In genomic region chr7:141902791-141903190, GRCm38 (mm10) we compare ENCODE assay signal across 8 mouse cellular contexts. TPM values are rescaled to one million over a fixed set of nuclear protein-coding genes. Genes with fewer than 3 reads are reported as not detected.
A peak's percentile ranks its signal among the peaks of the same experiment; 100 is the strongest.
DNase-seq lines count a peak whose midpoint lies in the region; ATAC-seq and TF ChIP-seq lines count a peak whose summit lies in the region.

No protein-coding gene starts in this region.

- TF ChIP-seq POLR2A in kidney, adult 2 months (IDR thresholded peaks at IDR 0.05; ENCODE audit: low read depth, low read length), result no peak

- WGBS in kidney, adult 2 months, result 62% methylated on average over 4 of the region's 4 CpGs
- 66% methylated on average over 4 of the region's 4 CpGs for WGBS in forebrain, embryonic 13.5 days
- 69% methylated on average over 4 of the region's 4 CpGs for WGBS in limb, embryonic 13.5 days
- 71% methylated on average over 4 of the region's 4 CpGs for WGBS in stomach, embryonic 14.5 days

- peak overlapping the region; percentile 78 for H3K4me3 ChIP-seq in kidney, adult 2 months (ENCODE audit: insufficient read depth, low read depth, low read length)
- peak overlapping the region; percentile 89 for H3K4me3 ChIP-seq in forebrain, embryonic 13.5 days
- H3K4me3 ChIP-seq in limb, embryonic 13.5 days, result peak overlapping the region; percentile 87
- H3K4me3 ChIP-seq in stomach, embryonic 14.5 days (ENCODE audit: low read depth, low read length), result peak overlapping the region; percentile 74

- no peak for ATAC-seq in forebrain, embryonic 13.5 days
- no peak for ATAC-seq in limb, embryonic 13.5 days (ENCODE audit: low FRiP score, low read depth)
- ATAC-seq in stomach, embryonic 14.5 days (ENCODE audit: insufficient number of reproducible peaks, insufficient read depth, low FRiP score, low read depth), result no peak

- H3K4me2 ChIP-seq in forebrain, embryonic 13.5 days, result peak overlapping the region; percentile 65
- peak overlapping the region; percentile 63 for H3K4me2 ChIP-seq in limb, embryonic 13.5 days (replicated peaks)
- peak overlapping the region; percentile 68 for H3K4me2 ChIP-seq in stomach, embryonic 14.5 days (replicated peaks; ENCODE audit: low read depth, low read length)

- no peak for TF ChIP-seq CTCF in kidney, adult 2 months (conservative IDR thresholded peaks at IDR 0.05; ENCODE audit: insufficient read depth, insufficient read length, low read depth, low read length)

- no peak for DNase-seq in kidney, adult 2 months
- no peak for DNase-seq in kidney, postnatal 25 days
- DNase-seq in ES-CJ7 (ENCODE audit: low read depth, low spot score), result peak; percentile 4
- DNase-seq in retina, embryonic 14.5 days (ENCODE audit: low spot score), result no peak
- no peak for DNase-seq in thymus, postnatal 0 days (ENCODE audit: low spot score)

- peak overlapping the region; percentile 80 for H3K27ac ChIP-seq in kidney, adult 2 months (ENCODE audit: insufficient read depth, low read depth, low read length)
- H3K27ac ChIP-seq in forebrain, embryonic 13.5 days, result peak overlapping the region; percentile 74
- no peak overlapping the region for H3K27ac ChIP-seq in limb, embryonic 13.5 days
- H3K27ac ChIP-seq in stomach, embryonic 14.5 days (ENCODE audit: low read length), result no peak overlapping the region

- peaks cover 19% of the 10 kb centered on the region for H3K4me1 ChIP-seq in kidney, adult 2 months (ENCODE audit: control insufficient read depth, insufficient read depth, low read length)
- peaks cover 35% of the 10 kb centered on the region for H3K4me1 ChIP-seq in forebrain, embryonic 13.5 days
- peaks cover 30% of the 10 kb centered on the region for H3K4me1 ChIP-seq in limb, embryonic 13.5 days
- peaks cover 25% of the 10 kb centered on the region for H3K4me1 ChIP-seq in stomach, embryonic 14.5 days (ENCODE audit: control insufficient read depth, insufficient read depth, low read length)

- H3K27me3 ChIP-seq in kidney, adult 2 months (replicated peaks; ENCODE audit: control insufficient read depth, insufficient read depth, low read length), result peaks cover 1% of the 10 kb centered on the region; the same call in 1 of the 2 replicates
- peaks cover 25% of the 10 kb centered on the region; the same call in 1 of the 2 replicates for H3K27me3 ChIP-seq in forebrain, embryonic 13.5 days
- peaks cover 22% of the 10 kb centered on the region for H3K27me3 ChIP-seq in limb, embryonic 13.5 days
- H3K27me3 ChIP-seq in stomach, embryonic 14.5 days (ENCODE audit: control insufficient read depth, insufficient read depth, low read length), result no peaks in the 10 kb centered on the region

- peak overlapping the region; percentile 65 for H3K9ac ChIP-seq in forebrain, embryonic 13.5 days
- H3K9ac ChIP-seq in limb, embryonic 13.5 days, result peak overlapping the region; percentile 63; the same call in 1 of the 2 replicates
- no peak overlapping the region for H3K9ac ChIP-seq in stomach, embryonic 14.5 days (replicated peaks; ENCODE audit: low read depth, low read length)

- no peaks in the 10 kb centered on the region for H3K9me3 ChIP-seq in forebrain, embryonic 13.5 days (replicated peaks)
- no peaks in the 10 kb centered on the region for H3K9me3 ChIP-seq in limb, embryonic 13.5 days
- no peaks in the 10 kb centered on the region for H3K9me3 ChIP-seq in stomach, embryonic 14.5 days (ENCODE audit: control insufficient read depth, low read depth, low read length)

- H3K36me3 ChIP-seq in kidney, adult 2 months (ENCODE audit: control insufficient read depth, insufficient read depth, low read length), result no peaks in the 10 kb centered on the region
- no peaks in the 10 kb centered on the region for H3K36me3 ChIP-seq in forebrain, embryonic 13.5 days (ENCODE audit: poor library complexity, severe bottlenecking)
- H3K36me3 ChIP-seq in limb, embryonic 13.5 days, result no peaks in the 10 kb centered on the region
- H3K36me3 ChIP-seq in stomach, embryonic 14.5 days (ENCODE audit: control insufficient read depth, insufficient read depth, low read length), result no peaks in the 10 kb centered on the region

RNA-seq across cellular contexts. Expression of gene Tollip, which starts 15.5 kb away (rescaled TPM):
- polyA plus RNA-seq in kidney, adult 2 months (2012; rRNA removed), result 86.2 and 92.3 TPM in 2 replicates
- polyA plus RNA-seq in forebrain, embryonic 13.5 days (2015; fragmentation: Nextera tagmentation; extraction: Ambion mirVana), result 66.4 and 75.2 TPM in 2 replicates
- polyA plus RNA-seq in limb, embryonic 13.5 days (2015; fragmentation: Nextera tagmentation; extraction: Ambion mirVana), result 37.7 and 38.5 TPM in 2 replicates
- polyA plus RNA-seq in stomach, embryonic 14.5 days (2014; fragmentation: Nextera tagmentation; extraction: Ambion mirVana), result 53.2 and 55.0 TPM in 2 replicates
- 50.6 and 51.6 TPM in 2 replicates for polyA plus RNA-seq in thymus, postnatal 0 days (2015; fragmentation: Nextera tagmentation; extraction: Ambion mirVana)

RNA-seq across cellular contexts. Expression of gene Brsk2, which starts 46.8 kb away (rescaled TPM):
- 0.31 and 0.52 TPM in 2 replicates for polyA plus RNA-seq in kidney, adult 2 months (2012; rRNA removed)
- polyA plus RNA-seq in forebrain, embryonic 13.5 days (2015; fragmentation: Nextera tagmentation; extraction: Ambion mirVana), result 20.4 and 22.7 TPM in 2 replicates
- polyA plus RNA-seq in limb, embryonic 13.5 days (2015; fragmentation: Nextera tagmentation; extraction: Ambion mirVana), result 0.83 and 0.95 TPM in 2 replicates
- polyA plus RNA-seq in stomach, embryonic 14.5 days (2014; fragmentation: Nextera tagmentation; extraction: Ambion mirVana), result 1.6 and 2.6 TPM in 2 replicates
- 0.32 and 0.57 TPM in 2 replicates for polyA plus RNA-seq in thymus, postnatal 0 days (2015; fragmentation: Nextera tagmentation; extraction: Ambion mirVana)

Comparison
In these comparisons a context has a peak if more than half of its experiments do, and no peak if none do; other contexts are left out.
1. H3K27ac ChIP-seq: peak in kidney, adult 2 months (single experiment) and forebrain, embryonic 13.5 days (single experiment); none in limb, embryonic 13.5 days (single experiment) and stomach, embryonic 14.5 days (single experiment).
2. Peak in every context shown above with its lines, with median percentiles within 50 percentile points of each other: H3K4me3 ChIP-seq and H3K4me2 ChIP-seq.